8 mouse cellular contexts compared by ENCODE assay signal in the genomic region with DNA sequence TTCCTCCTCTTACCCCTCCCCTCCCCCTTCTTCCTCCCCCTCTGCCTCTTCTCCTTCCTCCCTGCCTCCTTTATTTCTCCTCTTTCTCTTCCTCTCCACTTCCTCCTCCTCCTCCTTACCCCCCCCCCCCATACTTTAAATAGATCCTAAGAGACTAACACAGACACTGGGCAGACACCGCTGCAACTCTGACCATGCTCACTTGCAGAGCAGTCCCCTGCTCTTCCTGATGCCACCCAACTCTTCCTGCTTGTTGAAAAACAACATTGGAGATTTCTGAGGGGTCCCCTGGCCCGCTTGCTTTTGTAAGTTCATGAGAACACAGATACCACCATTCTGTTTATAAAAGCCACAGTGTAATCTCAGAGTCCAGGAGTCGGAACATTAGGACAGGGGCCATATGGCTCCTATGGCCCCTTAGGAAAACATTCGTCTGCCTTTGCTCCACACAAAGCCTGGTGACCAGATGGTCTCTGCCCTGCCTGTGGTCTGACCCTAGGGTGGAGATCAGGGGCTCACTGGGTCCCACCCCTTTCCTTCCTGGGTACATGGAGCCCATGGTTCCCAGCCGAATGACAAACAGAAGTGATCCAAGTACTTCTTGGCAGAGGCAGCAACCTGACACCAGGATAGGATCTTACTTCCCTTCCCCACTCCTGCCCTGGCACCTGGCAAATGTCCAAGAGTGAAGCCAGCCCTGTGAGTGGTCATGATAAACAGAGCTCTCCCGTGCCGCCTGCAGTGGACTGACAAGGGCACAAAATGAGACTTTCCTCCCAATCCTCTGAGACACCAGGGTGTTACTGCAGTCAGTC.
A peak's percentile ranks its signal among the peaks of the same experiment; 100 is the strongest.
DNase-seq lines count a peak whose midpoint lies in the region; ATAC-seq lines count a peak whose summit lies in the region.

No protein-coding gene starts in this region.

- peak; percentile 91 for DNase-seq in MN1 (ENCODE audit: low spot score)
- peak; percentile 47 for DNase-seq in cerebellum, adult 11 months
- DNase-seq in gastrocnemius, postnatal 14 days, result peak; percentile 50
- DNase-seq in induced T-regulatory cell, adult 2 months (ENCODE audit: low read depth), result peak; percentile 14
- no peak for DNase-seq in right cerebral cortex, adult 2 months (ENCODE audit: low spot score in 2 of 2)
- DNase-seq in frontal cortex, postnatal 14 days (ENCODE audit: low spot score in 2 of 2), result no peak

- ATAC-seq in liver, embryonic 15.5 days (ENCODE audit: insufficient read depth), result peak; percentile 36
- peak; percentile 50; the same call in 1 of the 2 replicates for ATAC-seq in neural tube, embryonic 12.5 days (ENCODE audit: low FRiP score, low read depth)

- peaks cover 23% of the 10 kb centered on the region for H3K4me1 ChIP-seq in liver, embryonic 15.5 days (replicated peaks)
- peaks cover 17% of the 10 kb centered on the region; the same call in 1 of the 2 replicates for H3K4me1 ChIP-seq in neural tube, embryonic 12.5 days

- H3K27me3 ChIP-seq in liver, embryonic 15.5 days, result peaks cover 6% of the 10 kb centered on the region; the same call in 1 of the 2 replicates
- H3K27me3 ChIP-seq in neural tube, embryonic 12.5 days (replicated peaks), result no peaks in the 10 kb centered on the region

- H3K36me3 ChIP-seq in liver, embryonic 15.5 days (replicated peaks), result no peaks in the 10 kb centered on the region
- no peaks in the 10 kb centered on the region for H3K36me3 ChIP-seq in neural tube, embryonic 12.5 days

- 5% methylated on average over 7 of the region's 7 CpGs for WGBS in liver, embryonic 15.5 days (ENCODE audit: insufficient replicate concordance)
- 38% methylated on average over 7 of the region's 7 CpGs for WGBS in neural tube, embryonic 12.5 days

- no peaks in the 10 kb centered on the region for H3K9me3 ChIP-seq in liver, embryonic 15.5 days (replicated peaks)
- no peaks in the 10 kb centered on the region for H3K9me3 ChIP-seq in neural tube, embryonic 12.5 days

- H3K9ac ChIP-seq in liver, embryonic 15.5 days, result no peak overlapping the region
- H3K9ac ChIP-seq in neural tube, embryonic 12.5 days, result no peak overlapping the region

- intact Hi-C loops in gastrocnemius, postnatal 14 days (cut with DNase I; ENCODE audit: low total_unique reads), result no loop called here

- H3K4me3 ChIP-seq in liver, embryonic 15.5 days (replicated peaks), result no peak overlapping the region
- H3K4me3 ChIP-seq in neural tube, embryonic 12.5 days, result no peak overlapping the region

- H3K4me2 ChIP-seq in liver, embryonic 15.5 days, result no peak overlapping the region
- H3K4me2 ChIP-seq in neural tube, embryonic 12.5 days (replicated peaks), result 0 out of 2 replicates have a peak overlapping the region, but pooled peaks have one; percentile 14

- H3K27ac ChIP-seq in liver, embryonic 15.5 days (replicated peaks), result peak overlapping the region; percentile 33; the same call in 1 of the 2 replicates
- H3K27ac ChIP-seq in neural tube, embryonic 12.5 days, result no peak overlapping the region

Comparison
In these comparisons a context has a peak if more than half of its experiments do, and no peak if none do; other contexts are left out.
1. DNase-seq: peak in MN1 (single experiment), cerebellum, adult 11 months (single experiment), gastrocnemius, postnatal 14 days (single experiment) and induced T-regulatory cell, adult 2 months (single experiment); none in right cerebral cortex, adult 2 months (0 of 2) and frontal cortex, postnatal 14 days (0 of 2).